Mouse (Mus musculus) small intestine, adult 2 months (tissue): ENCODE measurements around the gene Sh3bp4.

Experiments used
- CTCF ChIP-seq: fragments of 200-500 bp; IDR thresholded peaks from 2 replicates; pipeline ENCODE4 v1.5.1; 2012; ENCODE audit warnings: low read depth, mild to moderate bottlenecking, control low read depth, inconsistent platforms, low read length, moderate library complexity, mixed read lengths; ENCODE audit not compliant: insufficient replicate concordance, insufficient read length; ENCODE audit errors: extremely low read depth
- POLR2A ChIP-seq: fragments of 200-500 bp; IDR thresholded peaks from 2 replicates; pipeline ENCODE4 v1.6.1; 2012; ENCODE audit warnings: low read depth, mild to moderate bottlenecking, control low read depth, inconsistent platforms, low read length, moderate library complexity

- TF ChIP-seq POLR2A (no peak), CTCF (no peak)
Observed at GRCm38 (mm10) chr1:89095642-89096424, 25.6 kb downstream of the Sh3bp4 start.
